Mouse (Mus musculus): ENCODE results near the gene Syp. TPM values are rescaled to one million over a fixed set of nuclear protein-coding genes. Genes with fewer than 3 reads are reported as not detected.

The Syp gene
- total RNA-seq, 2 experiments from 2014 or later, result 0.52 TPM; not detected in 1

DNA sequence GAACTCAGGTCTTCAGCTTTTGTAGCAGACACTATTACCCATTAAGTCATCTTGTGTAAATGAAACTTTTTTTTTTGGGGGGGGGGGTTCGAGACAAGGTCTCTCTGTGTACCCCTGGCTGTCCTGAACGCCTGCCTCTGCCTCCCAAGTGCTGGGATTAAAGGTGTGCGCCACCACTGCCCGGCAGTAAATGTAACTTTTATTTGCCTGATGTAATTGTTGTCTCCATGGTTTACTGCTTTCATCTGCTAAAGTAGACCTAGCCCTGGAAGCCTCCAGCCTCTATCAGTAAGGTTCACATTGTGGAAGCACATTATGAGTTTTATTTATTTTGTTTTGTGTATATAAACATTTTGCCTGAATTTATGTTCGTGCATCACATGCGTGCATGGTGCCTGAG is 58.2 kb downstream of the Syp start:
- peak; percentile 42 for ATAC-seq (replicated peaks; ENCODE audit: low FRiP score, low TSS enrichment, poor library complexity, severe bottlenecking)

DNA sequence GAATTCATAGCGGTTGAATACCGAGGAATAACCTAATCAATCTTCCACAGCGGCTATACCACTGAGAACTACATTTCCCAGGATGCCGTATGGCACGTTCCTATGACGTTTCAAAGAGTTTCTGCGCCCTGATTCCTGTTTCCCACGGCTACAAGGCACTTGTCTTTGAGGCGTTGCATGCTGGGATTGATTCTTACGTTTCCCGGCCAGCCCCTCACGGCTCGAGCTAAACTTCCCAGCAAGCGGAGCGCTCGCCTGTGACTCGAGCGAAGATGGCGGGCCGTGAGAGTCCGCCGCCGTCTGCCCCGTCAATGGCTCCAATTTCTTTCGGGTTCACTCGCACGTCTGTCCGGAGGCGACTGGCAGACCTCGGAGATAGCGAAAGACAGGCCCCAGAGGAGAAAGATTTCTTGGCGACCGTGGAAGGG is 58.7 kb downstream of the Syp start, which contains the start of gene Gpkow:
Gene Gpkow (plus strand): TSS at position 178 of the 428 bp plus-strand sequence.
- peak; percentile 100 for ATAC-seq (replicated peaks; ENCODE audit: low FRiP score, low TSS enrichment, poor library complexity, severe bottlenecking)

Other genes with a start within 250 kb of the Syp start
- not detected in 2 replicates for gene Foxp3, start 64.8 kb upstream of the Syp start, total RNA-seq (2014; fragmentation: Nextera tagmentation)
- gene Foxp3, start 64.8 kb upstream of the Syp start, total RNA-seq (2017), result 0.11 TPM in 1 of 2 replicates, not detected in the other
- gene Ppp1r3f, start 64.2 kb upstream of the Syp start, total RNA-seq (2014; fragmentation: Nextera tagmentation), result 3.0 TPM in 1 of 2 replicates, not detected in the other
- 0.19 and 2.5 TPM in 2 replicates for gene Ppp1r3f, start 64.2 kb upstream of the Syp start, total RNA-seq (2017)
- 19.6 and 31.5 TPM in 2 replicates for gene Ccdc22, start 33.0 kb upstream of the Syp start, total RNA-seq (2014; fragmentation: Nextera tagmentation)
- gene Ccdc22, start 33.0 kb upstream of the Syp start, total RNA-seq (2017), result 18.2 and 21.6 TPM in 2 replicates
- gene Cacna1f, start 31.4 kb upstream of the Syp start, total RNA-seq (2014; fragmentation: Nextera tagmentation), result not detected in 2 replicates
- gene Cacna1f, start 31.4 kb upstream of the Syp start, total RNA-seq (2017), result not detected in 2 replicates
- 4.7 and 7.8 TPM in 2 replicates for gene Prickle3, start 18.8 kb downstream of the Syp start, total RNA-seq (2014; fragmentation: Nextera tagmentation)
- 0.99 and 1.7 TPM in 2 replicates for gene Prickle3, start 18.8 kb downstream of the Syp start, total RNA-seq (2017)
- gene Plp2, start 32.9 kb downstream of the Syp start, total RNA-seq (2014; fragmentation: Nextera tagmentation), result 82.2 and 98.3 TPM in 2 replicates
- gene Plp2, start 32.9 kb downstream of the Syp start, total RNA-seq (2017), result 26.5 and 29.9 TPM in 2 replicates
- 0.17 TPM in 1 of 2 replicates, not detected in the other for gene Magix, start 42.8 kb downstream of the Syp start, total RNA-seq (2014; fragmentation: Nextera tagmentation)
- gene Magix, start 42.8 kb downstream of the Syp start, total RNA-seq (2017), result not detected in 2 replicates
- 28.3 and 53.3 TPM in 2 replicates for gene Gpkow, start 58.7 kb downstream of the Syp start, total RNA-seq (2014; fragmentation: Nextera tagmentation)
- 20.6 and 31.1 TPM in 2 replicates for gene Gpkow, start 58.7 kb downstream of the Syp start, total RNA-seq (2017)
- 20.5 and 36.9 TPM in 2 replicates for gene Wdr45, start 75.9 kb downstream of the Syp start, total RNA-seq (2014; fragmentation: Nextera tagmentation)
- gene Wdr45, start 75.9 kb downstream of the Syp start, total RNA-seq (2017), result 20.2 and 23.8 TPM in 2 replicates
- not detected in 2 replicates for gene Gm45208, start 83.8 kb downstream of the Syp start, total RNA-seq (2014; fragmentation: Nextera tagmentation)
- gene Gm45208, start 83.8 kb downstream of the Syp start, total RNA-seq (2017), result not detected in 2 replicates
- gene Praf2, start 90.0 kb downstream of the Syp start, total RNA-seq (2014; fragmentation: Nextera tagmentation), result 4.9 and 8.1 TPM in 2 replicates
- gene Praf2, start 90.0 kb downstream of the Syp start, total RNA-seq (2017), result 1.4 and 6.6 TPM in 2 replicates
- 0.74 and 2.3 TPM in 2 replicates for gene Ccdc120, start 112.4 kb downstream of the Syp start, total RNA-seq (2014; fragmentation: Nextera tagmentation)
- 1.4 and 2.2 TPM in 2 replicates for gene Ccdc120, start 112.4 kb downstream of the Syp start, total RNA-seq (2017)
- gene Tfe3, start 124.1 kb downstream of the Syp start, total RNA-seq (2014; fragmentation: Nextera tagmentation), result 33.5 and 36.5 TPM in 2 replicates
- gene Tfe3, start 124.1 kb downstream of the Syp start, total RNA-seq (2017), result 10.4 and 15.0 TPM in 2 replicates
- gene Gripap1, start 151.3 kb downstream of the Syp start, total RNA-seq (2014; fragmentation: Nextera tagmentation), result 64.4 and 98.4 TPM in 2 replicates
- 78.9 and 102 TPM in 2 replicates for gene Gripap1, start 151.3 kb downstream of the Syp start, total RNA-seq (2017)
- gene Kcnd1, start 183.8 kb downstream of the Syp start, total RNA-seq (2014; fragmentation: Nextera tagmentation), result 0.55 and 2.2 TPM in 2 replicates
- 1.9 and 2.2 TPM in 2 replicates for gene Kcnd1, start 183.8 kb downstream of the Syp start, total RNA-seq (2017)
- 59.5 and 83.5 TPM in 2 replicates for gene Otud5, start 202.9 kb downstream of the Syp start, total RNA-seq (2014; fragmentation: Nextera tagmentation)
- gene Otud5, start 202.9 kb downstream of the Syp start, total RNA-seq (2017), result 50.0 and 64.6 TPM in 2 replicates
- 11.4 and 16.2 TPM in 2 replicates for gene Pim2, start 239.8 kb downstream of the Syp start, total RNA-seq (2014; fragmentation: Nextera tagmentation)
- 2.1 and 2.2 TPM in 2 replicates for gene Pim2, start 239.8 kb downstream of the Syp start, total RNA-seq (2017)
- gene Slc35a2, start 245.6 kb downstream of the Syp start, total RNA-seq (2014; fragmentation: Nextera tagmentation), result 13.2 and 19.3 TPM in 2 replicates
- 9.8 and 16.1 TPM in 2 replicates for gene Slc35a2, start 245.6 kb downstream of the Syp start, total RNA-seq (2017)

Measured in megakaryocyte-erythroid progenitor cell, adult 5-6 weeks (primary cell).